Mouse (Mus musculus) liver, adult 2 months (tissue): Measurements from ENCODE around the gene Mybbp1a. TPM values are rescaled to one million over a fixed set of nuclear protein-coding genes. Genes with fewer than 3 reads are reported as not detected.
A peak's percentile ranks its signal among the peaks of the same experiment; 100 is the strongest.

ENCODE experiments used
- DNase-seq: peaks from one replicate; pipeline ENCODE4 v3.0.0-alpha.2; 2011; ENCODE audit warnings: low read depth, low spot score; ENCODE audit errors: extremely low read depth
- H3K27ac ChIP-seq: fragments of 200-500 bp; replicated peaks from 2 replicates; pipeline ENCODE4 v1.5.1; 2012; ENCODE audit warnings: low read depth, mild to moderate bottlenecking, control low read depth, inconsistent platforms, low read length; ENCODE audit not compliant: insufficient read depth
- H3K27me3 ChIP-seq: fragments of 200-500 bp; 2 replicates; pipeline ENCODE4 v1.6.1; 2012; ENCODE audit warnings: mild to moderate bottlenecking, moderate library complexity, low read length, inconsistent platforms; ENCODE audit not compliant: control insufficient read depth, insufficient read depth
- H3K36me3 ChIP-seq: fragments of 200-500 bp; 2 replicates; pipeline ENCODE4 v1.6.1; 2012; ENCODE audit warnings: low read length, inconsistent platforms; ENCODE audit not compliant: control insufficient read depth, insufficient read depth
- H3K4me1 ChIP-seq: fragments of 200-500 bp; 2 replicates; pipeline ENCODE4 v1.6.1; 2011; ENCODE audit warnings: low read length; ENCODE audit not compliant: control insufficient read depth, insufficient read depth
- H3K4me3 ChIP-seq: fragments of 200-500 bp; 2 replicates; pipeline ENCODE4 v1.5.1; 2011; ENCODE audit warnings: low read depth, mild to moderate bottlenecking, control low read depth, low read length, moderate library complexity; ENCODE audit not compliant: insufficient read depth
- H3K79me2 ChIP-seq: fragments of 200-500 bp; 2 replicates; pipeline ENCODE4 v1.6.1; 2012; ENCODE audit warnings: inconsistent platforms, mild to moderate bottlenecking, low read length, moderate library complexity; ENCODE audit not compliant: control insufficient read depth, insufficient read depth
- H3K9ac ChIP-seq: fragments of 200-500 bp; 2 replicates; pipeline ENCODE4 v1.6.1; 2012; ENCODE audit warnings: low read depth, mild to moderate bottlenecking, control low read depth, inconsistent platforms, low read length
- CTCF ChIP-seq: fragments of 200-500 bp; IDR thresholded peaks from 2 replicates; pipeline ENCODE4 v1.5.1; 2011; ENCODE audit warnings: low read depth, low read length, control low read depth
- POLR2A ChIP-seq: fragments of 200-500 bp; IDR thresholded peaks from 2 replicates; pipeline ENCODE4 v1.6.1; 2011; ENCODE audit warnings: low read length, control low read depth; ENCODE audit not compliant: insufficient read depth; ENCODE audit errors: extremely low read depth
- WGBS: fragments of 180-500 bp; shearing (Covaris S2); methylation state at CpG from one replicate; pipeline ENCODE4 v1.1.7; 2018; 5-methylcytosine and 5-hydroxymethylcytosine counted together
- polyA plus RNA-seq: library from polyadenylated mRNA; depleted of rRNA; stranded (reverse); fragments of >200 nt; gene quantifications from 2 replicates; pipeline ENCODE4 v1.2.3, GENCODE M21; 2012
- total RNA-seq: library from RNA; depleted of rRNA; stranded (reverse); fragments of >200 nt; gene quantifications from 2 replicates; pipeline ENCODE4 v1.2.3, GENCODE M21; 2014

The Mybbp1a gene
- total and polyA plus RNA-seq, 2 experiments: 13.7 to 21.6 TPM

GRCm38 (mm10) chr11:72474926-72475325 is 33.8 kb downstream of the Mybbp1a start:
- DNase-seq: peak; percentile 96
- Histone ChIP-seq H3K27me3 (no peaks in the 10 kb centered on the region), H3K36me3 (no peaks in the 10 kb centered on the region), H3K27ac (peak overlapping the region; percentile 94), H3K4me1 (peaks cover 40% of the 10 kb centered on the region), H3K4me3 (peak overlapping the region; percentile 61), H3K79me2 (no peaks in the 10 kb centered on the region; the same call in 1 of the 2 replicates), H3K9ac (peak overlapping the region; percentile 78)
- 20% methylated on average over 3 of the region's 3 CpGs for WGBS
- TF ChIP-seq POLR2A (peak; percentile 10; the same call in 1 of the 2 replicates), CTCF (no peak)

DNA sequence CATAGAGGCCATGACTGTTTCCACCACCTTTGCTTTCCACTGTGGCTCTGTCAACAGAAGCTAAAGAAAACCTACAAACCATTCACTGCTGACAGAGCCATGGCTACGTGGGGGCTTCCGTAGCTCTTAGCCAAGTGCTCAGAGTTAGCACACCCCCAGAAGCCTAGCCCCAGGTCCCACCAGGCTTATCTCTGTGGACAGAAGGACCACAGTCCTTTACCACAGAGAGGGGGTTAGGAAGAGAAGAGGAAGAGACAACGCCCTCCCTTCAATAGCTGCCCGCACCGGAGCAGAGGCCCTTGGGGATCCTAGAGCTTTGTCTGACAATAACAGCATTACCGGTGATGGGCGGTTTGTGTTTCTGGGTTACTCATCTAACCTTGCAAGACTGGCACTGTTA is 34.3 kb downstream of the Mybbp1a start:
- no peaks in the 10 kb centered on the region for H3K36me3 ChIP-seq
- H3K79me2 ChIP-seq: no peaks in the 10 kb centered on the region; the same call in 1 of the 2 replicates
- TF ChIP-seq POLR2A: no peak
- H3K27ac ChIP-seq: peak overlapping the region; percentile 94
- no peaks in the 10 kb centered on the region for H3K27me3 ChIP-seq
- no peak overlapping the region; the same call in 1 of the 2 replicates for H3K9ac ChIP-seq
- no peak overlapping the region for H3K4me3 ChIP-seq
- WGBS: 81% methylated on average over 7 of the region's 7 CpGs
- no peak for DNase-seq
- peaks cover 36% of the 10 kb centered on the region for H3K4me1 ChIP-seq

GRCm38 (mm10) chr11:72476074-72476625 is 35.0 kb downstream of the Mybbp1a start:
- Histone ChIP-seq H3K36me3 (no peaks in the 10 kb centered on the region), H3K4me1 (peaks cover 33% of the 10 kb centered on the region), H3K9ac (no peak overlapping the region), H3K27ac (peak overlapping the region; percentile 94), H3K4me3 (no peak overlapping the region), H3K27me3 (no peaks in the 10 kb centered on the region), H3K79me2 (no peaks in the 10 kb centered on the region; the same call in 1 of the 2 replicates)
- peak; percentile 83 for DNase-seq
- TF ChIP-seq CTCF: no peak
- TF ChIP-seq POLR2A: no peak
- WGBS: 47% methylated on average over 7 of the region's 7 CpGs

GRCm38 (mm10) chr11:72477182-72477581 is 36.0 kb downstream of the Mybbp1a start:
- Histone ChIP-seq H3K27ac (no peak overlapping the region), H3K4me3 (no peak overlapping the region), H3K27me3 (no peaks in the 10 kb centered on the region), H3K9ac (no peak overlapping the region), H3K4me1 (peaks cover 33% of the 10 kb centered on the region), H3K79me2 (no peaks in the 10 kb centered on the region; the same call in 1 of the 2 replicates), H3K36me3 (no peaks in the 10 kb centered on the region)
- no peak for TF ChIP-seq CTCF
- TF ChIP-seq POLR2A: no peak
- no peak for DNase-seq
- WGBS: 66% methylated on average over 5 of the region's 5 CpGs

- TF ChIP-seq POLR2A (no peak), CTCF (no peak)
- Histone ChIP-seq H3K79me2 (no peaks in the 10 kb centered on the region; the same call in 1 of the 2 replicates), H3K4me1 (peaks cover 33% of the 10 kb centered on the region), H3K9ac (no peak overlapping the region), H3K27me3 (no peaks in the 10 kb centered on the region), H3K4me3 (no peak overlapping the region), H3K36me3 (no peaks in the 10 kb centered on the region), H3K27ac (no peak overlapping the region)
- DNase-seq: no peak
- 100% methylated on average over 1 of the region's 1 CpGs for WGBS
Observed at GRCm38 (mm10) chr11:72477653-72478052, 36.5 kb downstream of the Mybbp1a start.

DNA sequence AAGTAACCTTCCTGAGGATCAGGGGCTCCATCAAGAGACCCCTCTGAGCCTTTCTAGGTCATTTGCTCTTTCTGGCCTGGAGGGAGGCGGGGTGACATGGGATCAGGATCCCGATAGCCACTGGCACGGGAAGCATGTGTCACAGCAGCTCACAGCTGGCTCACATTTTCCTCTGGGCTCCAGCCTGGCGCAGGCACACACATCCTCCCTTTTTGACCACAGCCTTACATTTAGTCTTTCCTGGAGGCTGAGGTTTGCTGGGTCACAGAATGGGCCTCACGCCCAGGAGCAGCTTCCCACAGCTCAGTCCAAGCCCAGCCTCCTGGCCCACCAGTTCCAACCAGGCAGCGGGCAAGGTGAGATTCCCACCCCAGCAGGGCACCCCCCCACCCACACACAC is 37.1 kb downstream of the Mybbp1a start:
- 76% methylated on average over 6 of the region's 6 CpGs for WGBS
- H3K27me3 ChIP-seq: no peaks in the 10 kb centered on the region
- H3K79me2 ChIP-seq: no peaks in the 10 kb centered on the region; the same call in 1 of the 2 replicates
- H3K4me1 ChIP-seq: peaks cover 31% of the 10 kb centered on the region
- no peak overlapping the region for H3K4me3 ChIP-seq
- no peak overlapping the region for H3K27ac ChIP-seq
- no peak overlapping the region for H3K9ac ChIP-seq
- H3K36me3 ChIP-seq: no peaks in the 10 kb centered on the region
- TF ChIP-seq POLR2A (no peak), CTCF (no peak)
- DNase-seq: no peak
